Mouse (Mus musculus) frontal cortex, postnatal 14 days (tissue): ENCODE results near the gene Sycn.
"Not testable (repeated sequence)": the region's sequence is repeated elsewhere in the genome, so short reads cannot be mapped to it uniquely, and the experiment has no call there.

ENCODE experiments used
- DNase-seq, 2 experiments: peaks; one replicate each; pipeline ENCODE4 v3.0.0; 2022; ENCODE audit warnings: low spot score in 2 of 2

Sycn gene

GRCm38 (mm10) chr7:28540526-28540925 is at the start of gene Sycn:
Sycn (plus strand) TSS chr7:28540885.
- no peak for DNase-seq

GRCm38 (mm10) chr7:28490903-28491302 is 49.8 kb upstream of the Sycn start:
- no peak for DNase-seq

GRCm38 (mm10) chr7:28492310-28492709 is 48.4 kb upstream of the Sycn start:
- no peak for DNase-seq

- no peak for DNase-seq
These were observed 45.3 kb upstream of the Sycn start for GRCm38 (mm10) chr7:28495426-28495825.

GRCm38 (mm10) chr7:28505585-28505984 is 35.1 kb upstream of the Sycn start:
- DNase-seq = no peak

GRCm38 (mm10) chr7:28509121-28509520 is 31.6 kb upstream of the Sycn start:
- DNase-seq = not testable (repeated sequence)

GRCm38 (mm10) chr7:28510405-28510974 is 30.2 kb upstream of the Sycn start, which contains the start of gene Ifnl2:
Ifnl2 (minus strand) TSS chr7:28510455.
- DNase-seq = not testable (repeated sequence)

- no peak for DNase-seq
These were observed 29.2 kb upstream of the Sycn start for GRCm38 (mm10) chr7:28511441-28511840.

GRCm38 (mm10) chr7:28522536-28522935 is 18.1 kb upstream of the Sycn start, which contains the start of gene Ifnl3:
Ifnl3 (plus strand) TSS chr7:28522836.
- not testable (repeated sequence) for DNase-seq

GRCm38 (mm10) chr7:28527922-28528719 is 12.6 kb upstream of the Sycn start:
- peak in 1 of 2 experiments; percentile 45 for DNase-seq

GRCm38 (mm10) chr7:28532005-28532404 is 8.7 kb upstream of the Sycn start:
- no peak for DNase-seq

GRCm38 (mm10) chr7:28538886-28539285 is 1.8 kb upstream of the Sycn start:
- DNase-seq = not testable (repeated sequence)

GRCm38 (mm10) chr7:28544051-28544601 is 3.4 kb downstream of the Sycn start:
- DNase-seq = no peak

GRCm38 (mm10) chr7:28545048-28545890 is 4.6 kb downstream of the Sycn start:
- no peak for DNase-seq

GRCm38 (mm10) chr7:28545891-28546210 is 5.2 kb downstream of the Sycn start:
- DNase-seq = no peak

GRCm38 (mm10) chr7:28546649-28547048 is 6.0 kb downstream of the Sycn start:
- no peak for DNase-seq

- no peak for DNase-seq
These were observed 6.5 kb downstream of the Sycn start, which contains the start of gene Nccrp1 for GRCm38 (mm10) chr7:28547154-28547553. Nccrp1 (minus strand) TSS chr7:28547254.

- no peak for DNase-seq
These were observed 6.9 kb downstream of the Sycn start for GRCm38 (mm10) chr7:28547628-28548027.

GRCm38 (mm10) chr7:28553076-28553475 is 12.4 kb downstream of the Sycn start:
- no peak for DNase-seq

GRCm38 (mm10) chr7:28555939-28556535 is 15.4 kb downstream of the Sycn start:
- no peak for DNase-seq

- no peak for DNase-seq
These were observed 16.4 kb downstream of the Sycn start for GRCm38 (mm10) chr7:28557069-28557468.

GRCm38 (mm10) chr7:28557708-28558107 is 17.0 kb downstream of the Sycn start:
- DNase-seq = no peak
